Mouse (Mus musculus): ENCODE results near the gene Gtf3a.
A peak's percentile ranks its signal among the peaks of the same experiment; 100 is the strongest.

Gtf3a gene

DNA sequence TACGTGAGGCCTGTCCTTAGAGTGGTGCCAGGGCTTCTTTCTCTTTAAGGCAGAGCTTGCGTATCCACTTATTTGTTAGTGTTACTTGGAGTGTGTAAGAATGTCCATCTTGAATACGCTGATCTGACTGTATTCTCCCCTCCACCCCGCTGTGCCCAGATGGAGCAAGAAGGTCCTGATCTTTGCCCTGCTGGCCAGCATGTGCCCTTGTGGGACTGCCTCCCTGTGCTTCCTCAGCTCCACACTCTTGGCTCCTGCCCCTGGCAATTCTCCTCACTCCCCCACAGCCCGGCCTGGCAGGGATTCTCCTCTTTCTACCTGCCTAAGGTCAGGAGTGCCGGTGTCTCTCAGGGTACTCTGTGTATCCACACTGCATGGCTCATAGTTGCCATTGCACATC lies 32.9 kb downstream of the Gtf3a start:
- no peak for DNase-seq (ENCODE audit: low spot score in 2 of 2)

DNA sequence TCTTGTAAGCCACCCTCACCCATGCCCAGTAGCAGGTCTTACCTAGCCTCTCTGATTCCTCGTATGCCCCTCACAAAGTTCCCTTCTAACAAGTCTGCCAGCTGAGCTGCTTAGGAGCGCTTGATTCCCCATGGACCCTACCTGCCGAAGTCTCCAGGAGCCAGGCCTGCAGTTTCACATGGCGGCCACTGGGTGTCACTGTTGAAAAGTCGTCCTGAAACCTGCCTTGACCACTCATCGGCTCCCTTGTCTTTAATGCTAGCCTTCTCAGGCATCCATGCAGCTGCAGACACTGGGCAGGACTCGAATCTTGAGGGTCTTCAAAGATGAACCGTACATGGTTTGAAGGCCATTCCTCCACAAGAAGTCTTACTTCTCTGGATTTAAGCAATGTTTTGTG lies 34.8 kb downstream of the Gtf3a start:
- DNase-seq (ENCODE audit: low spot score in 2 of 2), result peak in 1 of 2 experiments; percentile 57

DNA sequence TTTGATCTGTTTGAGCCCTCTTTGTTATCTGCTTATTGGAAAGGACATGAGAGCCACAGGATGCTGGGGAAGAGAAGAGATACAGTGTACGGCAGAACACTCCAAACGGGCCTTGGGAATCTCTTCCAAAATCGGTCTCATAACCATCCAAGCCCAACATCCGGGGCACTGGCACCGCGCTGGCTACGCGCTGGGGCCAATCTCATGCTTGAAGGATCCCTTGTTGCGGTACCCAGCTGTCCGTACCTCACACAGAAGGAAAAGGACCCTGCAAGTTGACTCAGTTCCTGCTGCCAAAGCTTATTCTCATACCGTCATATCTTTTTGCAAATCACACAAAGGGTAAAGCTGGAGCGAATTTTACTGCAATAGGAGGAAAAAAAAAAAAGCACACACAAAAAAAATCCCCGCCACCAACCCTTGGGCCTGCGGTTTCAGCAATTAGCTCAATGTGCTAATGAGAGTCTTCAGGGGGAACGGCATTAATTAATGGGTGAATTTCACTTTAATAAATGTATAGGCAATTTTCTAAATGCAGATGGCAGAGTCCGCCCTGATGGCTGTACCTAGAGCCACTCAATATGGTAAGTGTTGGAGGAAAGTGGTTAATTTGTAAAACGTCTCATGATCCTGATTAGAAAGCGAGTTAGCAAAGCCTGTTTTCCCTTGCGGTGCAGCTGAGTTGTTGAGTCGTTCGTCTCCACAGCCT lies 37.4 kb downstream of the Gtf3a start:
- DNase-seq (ENCODE audit: low spot score in 2 of 2), result no peak

DNA sequence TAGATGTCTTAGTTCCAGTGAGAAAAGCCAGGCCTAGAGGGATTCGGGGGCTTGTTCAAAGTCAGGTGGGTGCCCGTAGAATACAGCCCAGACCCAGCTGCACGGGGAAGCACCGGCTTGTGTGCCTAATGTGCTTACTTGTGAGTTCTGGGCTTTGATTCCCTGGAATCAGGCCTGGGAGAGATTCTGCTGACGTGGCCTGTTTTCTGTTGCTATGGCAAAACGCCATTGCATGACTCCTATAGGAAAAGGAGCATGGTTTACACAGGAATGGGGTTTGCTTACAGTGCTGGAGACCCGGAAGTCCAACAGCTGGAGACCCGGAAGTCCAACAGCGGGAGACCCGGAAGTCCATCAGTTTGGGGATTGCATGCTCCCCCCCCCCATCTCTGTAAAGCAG lies 39.1 kb downstream of the Gtf3a start:
- no peak for DNase-seq (ENCODE audit: low spot score in 2 of 2)

DNA sequence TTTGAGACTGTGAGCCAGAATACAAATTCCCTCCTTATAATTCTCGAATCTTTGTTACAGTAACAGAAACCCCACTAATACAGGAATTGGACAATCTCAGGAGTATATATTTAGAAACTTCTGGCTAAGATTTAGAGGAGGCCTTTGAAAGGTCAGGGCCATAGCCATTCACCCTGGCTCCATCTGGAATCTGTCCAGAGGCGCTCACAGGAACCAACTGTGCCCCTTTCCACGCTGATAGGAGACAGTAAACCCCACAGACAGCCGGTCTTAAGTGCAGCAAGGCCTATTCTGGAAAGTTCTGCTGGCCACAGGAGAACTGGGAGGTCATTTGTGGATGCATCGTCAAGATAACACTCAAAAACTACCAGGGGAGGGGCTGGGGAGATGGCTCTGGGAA lies 40.6 kb downstream of the Gtf3a start:
- DNase-seq (ENCODE audit: low spot score in 2 of 2), result no peak

DNA sequence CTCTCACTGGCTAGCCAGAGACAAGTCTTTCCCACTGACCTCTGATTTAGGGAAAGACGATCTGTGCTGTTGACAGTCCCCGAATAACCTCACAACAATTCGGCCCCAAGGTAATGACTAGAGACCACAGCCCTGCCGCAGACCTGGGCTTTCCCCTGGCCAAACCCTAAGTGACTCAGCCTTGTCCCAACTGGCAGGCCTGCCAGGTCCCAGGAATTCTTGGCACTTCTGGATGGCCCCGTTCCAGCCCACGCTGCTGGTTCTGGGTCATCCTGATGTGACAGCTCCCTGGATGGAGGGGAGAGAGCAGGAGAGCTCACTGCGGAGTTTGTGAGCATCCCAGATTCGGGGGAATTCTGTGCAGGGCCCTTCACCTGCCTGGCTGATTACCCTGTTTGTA lies 45.1 kb downstream of the Gtf3a start:
- no peak for DNase-seq (ENCODE audit: low spot score in 2 of 2)

DNA sequence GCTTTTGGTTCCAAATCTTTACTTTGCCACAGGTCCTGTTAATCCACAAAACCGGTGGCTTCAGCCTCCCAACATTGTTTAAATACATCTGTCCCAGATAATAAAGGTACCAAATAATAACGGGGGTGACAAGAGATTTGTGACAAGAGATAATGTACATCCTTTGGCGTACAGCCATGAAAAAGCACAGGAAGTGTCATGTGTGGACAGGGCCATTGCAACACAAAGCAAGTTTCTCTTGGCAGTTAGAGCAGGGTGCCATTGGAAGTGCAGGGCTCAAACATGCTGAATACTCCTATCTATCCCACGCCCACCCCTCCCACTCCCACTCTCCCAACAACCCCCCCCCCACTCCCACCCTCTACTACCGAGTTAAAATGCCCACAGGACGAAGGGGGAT lies 46.5 kb downstream of the Gtf3a start:
- DNase-seq (ENCODE audit: low spot score in 2 of 2), result no peak

DNA sequence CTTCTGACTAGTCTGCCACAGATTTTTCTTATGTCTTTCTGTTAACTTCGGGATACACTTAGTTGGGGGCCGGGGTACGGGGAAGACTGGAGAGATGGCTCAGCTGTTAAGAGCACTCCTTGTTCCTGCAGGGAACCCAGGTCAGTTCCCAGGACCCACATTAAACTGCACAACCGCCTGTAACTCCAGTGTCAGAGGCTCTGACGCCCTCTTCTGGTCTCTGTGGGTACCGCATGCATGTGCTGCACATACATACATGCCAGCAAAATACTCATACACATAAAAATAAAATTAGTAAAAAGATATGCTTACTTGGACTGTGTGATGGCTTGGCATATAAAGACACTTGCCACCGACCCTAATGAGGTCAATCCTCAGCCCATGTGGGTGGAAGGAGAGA lies 48.4 kb downstream of the Gtf3a start:
- no peak for DNase-seq (ENCODE audit: low spot score in 2 of 2)

DNA sequence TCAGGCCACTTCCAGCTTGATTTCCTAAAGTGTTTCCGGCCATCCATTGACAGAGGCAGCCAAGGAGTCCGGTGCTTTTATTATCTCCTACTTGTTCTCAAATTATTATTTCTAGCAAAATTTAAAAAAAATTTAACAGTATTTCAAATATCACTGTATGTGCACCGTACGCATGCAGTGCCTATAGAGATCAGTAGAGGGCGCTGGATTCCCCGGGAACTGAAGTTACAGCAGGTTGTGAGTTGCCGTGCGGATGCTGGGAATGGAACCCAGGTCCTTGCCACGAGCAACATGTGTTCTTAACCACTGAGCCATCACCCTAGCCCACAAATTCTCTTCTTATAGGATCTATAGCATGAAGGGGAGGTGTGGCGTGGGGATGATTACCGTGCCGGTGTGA lies 50.3 kb downstream of the Gtf3a start:
- DNase-seq (ENCODE audit: low spot score in 2 of 2), result no peak

DNA sequence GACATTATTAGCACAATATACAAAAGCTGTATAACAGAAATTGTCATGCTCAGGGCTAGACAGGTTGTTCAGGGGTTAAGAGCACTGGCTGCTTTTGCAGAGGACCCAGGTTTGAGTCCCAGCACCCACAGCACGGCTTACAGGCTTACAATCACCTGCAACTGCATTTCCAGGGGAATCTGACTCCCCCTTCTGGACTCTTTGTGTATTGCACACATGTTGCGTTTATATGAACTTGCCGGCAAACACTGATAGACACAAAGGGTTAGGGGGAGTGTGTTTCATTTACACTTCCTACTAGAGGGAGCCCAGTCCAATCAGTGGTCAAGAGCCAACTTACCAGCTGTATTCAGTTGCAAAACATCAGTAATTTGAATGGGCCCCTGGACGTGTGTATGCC lies 52.9 kb downstream of the Gtf3a start:
- DNase-seq (ENCODE audit: low spot score in 2 of 2), result no peak

DNA sequence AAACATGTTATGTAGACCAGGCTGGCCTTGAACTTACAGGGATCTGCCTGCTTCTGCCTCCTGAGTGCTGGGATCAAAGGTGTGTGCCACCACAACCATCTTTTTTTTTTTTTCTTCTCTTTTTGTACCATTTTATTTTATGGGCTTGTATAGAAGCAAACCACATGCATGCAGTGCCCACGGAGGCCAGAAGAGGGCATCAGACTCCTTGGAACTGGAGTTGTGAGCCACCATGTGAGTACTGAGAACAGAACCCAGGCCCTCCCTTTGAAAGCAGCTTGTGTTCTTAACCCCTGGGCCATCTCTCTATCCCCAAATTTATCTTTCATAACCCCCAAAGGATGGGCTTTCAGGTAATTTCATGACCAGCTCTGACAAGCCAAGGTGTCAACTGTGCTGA lies 54.8 kb downstream of the Gtf3a start:
- no peak for DNase-seq (ENCODE audit: low spot score in 2 of 2)

Measured in thymus, postnatal 10 days (tissue).